Mouse (Mus musculus): ENCODE measurements at regions not wholly inside any gene's neighbourhood (a gene's known extent, or its start where the extent isn't known, plus 50 kb on each side); places are given as distances from the start of the nearest gene placed in this dataset.

DNA sequence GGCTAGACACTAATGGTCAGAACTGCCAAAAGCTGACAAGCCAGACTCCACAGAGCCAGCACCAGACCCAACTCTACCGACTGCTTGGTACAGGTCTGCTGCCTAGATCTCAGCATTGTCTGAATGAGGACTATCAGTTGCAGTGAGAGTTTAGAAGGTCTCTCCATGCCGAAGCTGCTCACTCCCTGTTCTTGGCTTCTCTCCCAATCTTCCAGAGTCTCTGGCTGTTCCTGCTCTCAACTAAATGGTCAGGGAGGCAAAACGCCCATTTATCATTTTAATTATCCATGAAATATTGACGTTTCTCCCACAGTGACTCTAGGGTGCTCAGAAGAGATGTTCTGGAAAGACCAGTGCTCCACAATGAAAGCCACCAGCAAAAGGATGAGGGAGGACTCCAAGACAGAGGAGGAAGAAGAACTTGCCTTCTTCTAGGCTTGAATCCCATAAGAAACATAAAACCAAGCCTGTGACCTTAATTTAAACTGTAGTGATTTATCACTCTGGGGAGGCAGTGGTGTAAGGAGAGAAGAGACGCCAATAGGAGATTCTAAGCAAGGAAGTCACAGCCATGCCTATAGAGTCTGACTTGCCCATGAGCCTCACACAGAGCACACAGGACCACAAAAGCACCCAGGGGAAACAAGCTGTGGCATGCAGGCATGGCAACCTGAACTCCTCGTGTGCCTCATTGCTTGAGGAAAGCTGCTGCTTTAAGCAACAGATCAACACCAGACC is 112.2 kb upstream of the Pkdcc start:
- TF ChIP-seq CTCF (IDR thresholded peaks at IDR 0.05; ENCODE audit: low read depth, low read length) (no peak), POLR2A (IDR thresholded peaks at IDR 0.05; ENCODE audit: borderline replicate concordance, low read depth, low read length) (no peak)

Data from bone marrow macrophage, adult 2 months (primary cell).